Mouse (Mus musculus) granulocyte monocyte progenitor cell, adult 5-6 weeks (primary cell): ENCODE data around the gene Mllt1. TPM values are rescaled to one million over a fixed set of nuclear protein-coding genes. Genes with fewer than 3 reads are reported as not detected.

ENCODE experiments used
- ATAC-seq: replicated peaks from 2 replicates; pipeline ENCODE4 v1.8.0; 2016; ENCODE audit warnings: mild to moderate bottlenecking, moderate TSS enrichment, inconsistent platforms; ENCODE audit not compliant: poor library complexity, severe bottlenecking
- total RNA-seq, 2 experiments: library from RNA; stranded (forward) in 1 of 2; stranded (reverse) in 1 of 2; fragments of 200-712, 200-1000 nt in 1 of 2; fragments of >200 nt in 1 of 2; fragmentation: Nextera tagmentation in 1 of 2; gene quantifications; 2 replicates each; pipeline ENCODE4 v1.2.3; 2014 to 2017

Gene Mllt1
- total RNA-seq (2014; fragmentation: Nextera tagmentation): 20.6 and 26.9 TPM in 2 replicates
- 16.6 and 17.0 TPM in 2 replicates for total RNA-seq (2017)

DNA sequence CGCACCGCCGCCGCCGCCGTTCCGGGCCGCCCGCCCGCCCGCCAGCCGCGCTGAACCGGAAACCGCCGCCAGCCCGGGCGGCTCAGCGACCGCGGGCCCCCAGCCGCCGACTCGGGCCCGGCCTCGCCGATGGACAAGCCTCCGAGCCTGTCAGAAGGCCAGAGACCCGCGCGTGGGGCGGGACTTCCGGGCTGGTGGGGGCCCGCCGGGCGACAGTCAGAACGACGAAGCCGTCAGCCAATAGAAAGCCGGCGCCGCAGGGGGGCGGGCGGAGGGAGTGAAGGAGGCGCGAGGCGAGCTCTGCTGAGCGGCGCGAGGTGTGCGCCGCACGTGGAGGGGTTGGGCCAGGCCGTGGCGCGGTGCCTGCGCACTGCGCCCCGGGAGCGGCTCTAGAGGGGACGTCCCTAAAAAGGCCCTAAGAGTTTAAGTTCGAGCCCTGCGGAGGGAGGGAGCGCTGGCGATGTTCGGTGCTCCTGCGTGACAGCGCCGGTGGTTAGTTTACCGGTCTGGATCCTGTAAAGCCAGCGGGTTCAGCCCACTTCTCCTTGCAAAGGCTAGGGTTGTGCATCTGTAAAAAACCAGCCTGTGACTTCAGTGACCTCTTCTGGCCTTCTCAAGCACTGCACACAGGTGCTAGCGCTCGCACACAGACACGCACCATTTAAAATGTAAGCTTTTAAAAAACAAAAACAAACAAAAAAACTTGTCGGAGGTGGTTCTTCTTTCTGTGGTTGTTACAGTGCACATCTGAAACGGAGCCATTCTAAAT, at the start of gene Mllt1:
Gene Mllt1, minus strand, starts transcription at position 53 of the 769 bp plus-strand sequence.
- peak; percentile 87 for ATAC-seq

DNA sequence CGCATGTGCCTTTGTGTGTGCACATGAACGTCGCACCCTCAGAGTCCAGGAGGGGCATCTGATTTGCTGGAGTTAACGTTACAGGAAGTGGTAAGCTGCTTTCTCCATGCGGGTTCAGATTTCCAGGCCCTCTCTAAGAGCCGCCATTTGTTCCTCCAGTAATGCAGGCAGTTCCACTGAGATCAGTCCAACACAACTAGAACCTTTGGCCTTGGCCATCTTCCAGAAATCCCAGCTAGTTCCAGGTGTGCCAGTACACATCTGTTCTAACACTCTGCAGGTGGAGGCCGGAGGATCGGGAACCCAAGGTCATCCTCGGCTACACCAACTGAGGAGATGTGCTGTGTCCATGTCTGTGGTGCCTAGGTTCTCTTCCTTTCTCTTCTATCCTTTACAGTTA, 49.7 kb upstream of the Mllt1 start:
- ATAC-seq: no peak

DNA sequence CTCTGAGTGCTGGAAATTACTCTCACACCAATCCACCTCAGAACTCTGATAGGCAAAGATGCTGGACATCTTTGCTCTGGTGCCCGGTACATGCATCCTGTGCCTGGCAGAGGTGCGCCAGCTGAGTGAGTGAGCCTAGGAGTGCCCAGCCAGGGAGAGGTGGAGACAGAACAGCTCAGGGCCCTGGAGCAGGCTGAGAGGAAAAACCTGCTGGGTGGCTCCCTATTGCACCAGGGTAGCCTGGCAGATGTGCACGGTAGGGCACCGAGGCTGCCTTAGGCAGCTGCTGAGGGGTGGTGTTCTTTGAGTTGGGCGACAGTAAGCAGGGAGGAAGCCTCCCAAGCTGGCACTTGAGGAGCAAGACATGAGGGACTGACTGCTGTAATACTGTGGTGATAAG, 46.8 kb upstream of the Mllt1 start, which contains the start of gene Acer1:
Gene Acer1, minus strand, starts transcription at position 114 of the 400 bp plus-strand sequence.
- no peak for ATAC-seq

DNA sequence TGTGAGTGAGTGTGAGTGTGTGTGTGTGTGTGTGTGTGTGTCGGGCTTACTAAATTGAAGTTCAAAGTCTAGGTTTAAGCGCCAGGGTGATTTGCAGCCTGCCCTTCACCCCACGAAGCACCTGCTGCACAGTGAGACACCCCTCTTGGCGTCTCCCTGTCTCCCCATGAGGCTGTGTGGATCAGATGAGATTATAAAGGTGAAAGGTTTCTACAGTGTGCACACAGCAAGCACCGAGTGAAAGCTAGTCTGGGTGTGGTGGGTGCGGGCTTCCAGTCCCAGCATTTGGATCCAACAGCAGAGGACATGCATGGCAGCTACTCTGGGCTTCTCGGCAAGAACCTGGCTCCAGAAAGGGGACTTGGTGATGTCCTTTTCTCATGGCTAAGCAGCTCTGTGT, 45.8 kb upstream of the Mllt1 start:
- no peak for ATAC-seq

DNA sequence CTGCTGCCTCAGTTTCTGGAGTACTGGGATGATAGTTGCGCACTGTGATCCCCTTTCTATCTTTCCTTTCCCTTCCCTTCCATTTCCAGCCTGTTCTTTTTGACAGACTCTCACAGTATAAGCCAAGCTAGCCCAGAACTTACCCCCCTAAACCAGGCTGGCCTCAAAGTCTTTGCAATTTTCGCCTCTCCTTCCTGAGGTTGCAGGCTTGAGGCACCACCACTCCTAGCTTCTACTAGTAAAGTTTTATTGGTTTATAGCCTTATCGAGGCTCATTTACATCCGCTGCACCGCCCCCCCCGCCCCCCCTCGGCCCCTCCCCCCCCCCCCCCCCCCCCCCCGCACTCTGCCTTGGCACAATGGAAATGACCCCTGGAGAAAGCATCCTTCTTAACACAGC, 44.3 kb upstream of the Mllt1 start:
- ATAC-seq: no peak

DNA sequence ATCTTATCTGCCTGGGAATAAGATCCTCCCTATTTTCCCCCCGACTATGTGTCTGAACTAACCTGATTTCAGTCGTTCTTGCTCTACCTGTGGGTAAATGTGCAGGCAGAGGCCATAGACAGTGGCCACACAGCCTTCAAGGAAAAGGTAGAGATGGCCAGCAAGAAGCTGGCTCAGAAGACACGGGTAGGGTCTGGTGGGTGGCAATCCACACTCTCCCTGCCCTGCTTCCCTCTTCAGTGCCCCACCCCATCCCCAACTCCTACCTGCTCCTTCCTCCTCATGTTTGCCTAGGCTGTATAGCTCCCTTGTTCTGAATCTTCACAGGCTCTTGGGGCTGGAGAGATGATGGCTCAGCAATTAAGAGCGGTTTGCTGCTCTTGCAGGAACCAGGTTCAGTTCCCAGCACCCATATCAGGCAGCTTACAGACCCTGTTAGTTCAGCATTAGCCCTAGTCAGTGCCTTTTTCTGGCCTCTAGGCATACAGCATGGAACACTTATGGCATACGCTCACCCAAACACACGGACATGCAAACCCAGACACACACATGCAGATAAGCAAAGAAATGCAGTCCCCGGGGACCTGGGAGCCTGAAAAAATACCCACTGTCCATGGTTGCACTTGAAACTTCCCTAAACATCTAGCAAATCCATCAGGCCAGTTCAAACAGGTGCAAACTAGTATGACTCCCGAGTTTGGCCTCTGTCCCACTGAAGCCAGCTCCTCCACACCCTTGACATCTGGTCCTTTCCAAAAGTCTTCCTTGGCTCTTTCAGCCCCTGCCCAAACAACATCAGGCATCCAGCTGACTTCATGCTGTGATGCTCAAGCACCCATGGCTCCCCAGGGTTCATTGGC, 41.5 kb upstream of the Mllt1 start:
- no peak for ATAC-seq

- no peak for ATAC-seq
These were observed 40.2 kb upstream of the Mllt1 start for GRCm38 (mm10) chr17:56975391-56975790.

- no peak for ATAC-seq
These were observed 39.6 kb upstream of the Mllt1 start for GRCm38 (mm10) chr17:56974708-56975240.

DNA sequence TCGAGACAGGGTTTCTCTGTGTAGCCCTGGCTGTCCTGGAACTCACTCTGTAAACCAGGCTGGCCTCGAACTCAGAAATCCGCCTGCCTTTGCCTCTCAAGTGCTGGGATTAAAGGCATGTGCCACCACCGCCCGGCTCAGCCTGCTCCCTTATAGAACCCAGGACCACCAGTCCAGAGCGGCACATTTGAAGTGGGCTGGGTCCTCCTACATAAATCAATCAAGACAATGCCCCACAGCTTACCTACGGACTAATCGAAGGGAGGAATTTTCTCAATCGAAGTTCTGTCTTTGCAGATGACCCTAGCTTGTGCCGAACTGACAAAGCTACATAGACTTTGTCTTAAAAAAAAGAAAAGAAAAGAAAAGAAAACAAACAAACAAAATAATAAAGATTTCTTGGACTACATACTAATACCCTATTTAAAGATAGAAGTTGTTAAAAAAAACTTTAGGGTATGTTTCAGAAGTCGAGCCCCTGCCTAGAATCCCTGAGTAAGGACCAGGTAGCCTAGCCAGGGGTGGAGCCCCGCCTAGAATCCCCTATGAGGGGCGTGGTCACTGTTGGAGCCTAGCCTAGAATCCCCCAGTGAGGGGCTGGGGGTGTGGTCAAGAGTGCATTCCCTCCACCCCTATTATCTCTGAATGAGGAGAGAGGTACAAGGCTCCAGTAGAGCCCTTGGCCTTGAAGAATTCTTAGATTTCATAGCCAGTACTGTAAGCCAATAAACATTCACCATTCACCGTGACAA, 38.9 kb upstream of the Mllt1 start:
- no peak for ATAC-seq

GRCm38 (mm10) chr17:56970081-56970480, 34.9 kb upstream of the Mllt1 start:
- ATAC-seq: no peak

- no peak for ATAC-seq
These were observed 34.1 kb upstream of the Mllt1 start for GRCm38 (mm10) chr17:56969321-56969720.

- ATAC-seq: no peak
These were observed 28.4 kb upstream of the Mllt1 start for GRCm38 (mm10) chr17:56963646-56964045.

GRCm38 (mm10) chr17:56962642-56963405, 27.6 kb upstream of the Mllt1 start:
- no peak for ATAC-seq

GRCm38 (mm10) chr17:56961880-56962279, 26.7 kb upstream of the Mllt1 start:
- no peak for ATAC-seq

DNA sequence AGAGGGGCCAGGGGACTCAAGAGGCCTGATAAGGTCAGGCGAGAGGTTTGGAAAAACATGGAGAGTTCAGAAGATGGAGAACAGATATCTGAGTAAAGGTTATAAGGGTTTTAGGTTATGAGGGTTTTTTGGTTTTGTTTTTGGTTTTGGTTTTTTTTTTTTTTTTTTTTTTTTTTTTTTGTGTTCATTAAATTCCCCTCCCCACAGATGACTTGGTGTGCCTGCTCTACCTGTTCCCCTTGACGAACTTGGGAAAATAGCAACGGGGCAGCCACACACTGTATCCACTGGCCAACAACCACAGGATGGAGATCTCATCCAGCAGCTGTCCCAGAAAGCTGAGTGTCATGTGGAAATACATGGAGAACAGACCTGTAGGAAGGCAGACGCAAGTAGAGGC, 23.5 kb upstream of the Mllt1 start:
- ATAC-seq: no peak

GRCm38 (mm10) chr17:56957763-56958429, 22.7 kb upstream of the Mllt1 start:
- ATAC-seq: peak; percentile 97

DNA sequence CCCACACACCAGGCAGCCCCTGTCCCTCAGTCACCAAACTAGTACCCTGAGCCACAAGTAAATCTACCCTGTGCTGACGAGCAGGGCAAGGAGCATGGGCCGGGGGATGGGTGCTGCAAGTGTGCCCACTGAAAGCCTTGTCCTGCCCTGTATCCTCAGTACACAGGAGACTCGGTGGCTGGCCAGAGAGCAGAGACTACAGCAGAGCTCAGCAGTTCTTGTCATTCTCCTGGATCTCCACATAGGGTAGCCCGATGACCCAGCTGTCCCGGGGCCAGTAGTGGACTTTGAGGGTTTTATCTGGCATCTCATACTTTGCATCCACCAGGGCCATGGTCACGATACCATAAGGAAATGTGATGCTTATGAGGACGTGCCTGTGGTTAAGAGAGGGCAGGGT, 19.7 kb upstream of the Mllt1 start:
- no peak for ATAC-seq

DNA sequence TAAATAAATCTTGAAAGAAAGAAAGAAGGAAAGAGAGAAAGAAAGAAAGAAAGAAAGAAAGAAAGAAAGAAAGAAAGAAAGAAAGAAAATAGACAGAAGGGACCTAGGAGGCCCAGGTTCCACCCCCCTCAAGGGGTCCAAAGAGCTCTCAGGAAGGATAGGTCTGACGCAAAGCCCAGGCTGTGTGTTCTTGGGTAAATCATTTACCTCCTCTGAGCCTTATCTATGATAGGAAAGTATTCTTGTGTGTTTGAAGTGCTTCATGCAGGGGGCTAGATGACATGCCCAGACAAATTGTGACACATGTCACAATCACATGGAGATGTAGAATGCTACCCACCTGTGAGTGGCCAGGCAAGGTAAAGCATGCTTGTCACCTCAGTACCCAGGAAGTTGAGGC, 17.4 kb upstream of the Mllt1 start:
- ATAC-seq: no peak

GRCm38 (mm10) chr17:56950915-56951314, 15.7 kb upstream of the Mllt1 start:
- ATAC-seq: peak; percentile 98
